ENCODE assay signal across 7 mouse cellular contexts in the genomic region with DNA sequence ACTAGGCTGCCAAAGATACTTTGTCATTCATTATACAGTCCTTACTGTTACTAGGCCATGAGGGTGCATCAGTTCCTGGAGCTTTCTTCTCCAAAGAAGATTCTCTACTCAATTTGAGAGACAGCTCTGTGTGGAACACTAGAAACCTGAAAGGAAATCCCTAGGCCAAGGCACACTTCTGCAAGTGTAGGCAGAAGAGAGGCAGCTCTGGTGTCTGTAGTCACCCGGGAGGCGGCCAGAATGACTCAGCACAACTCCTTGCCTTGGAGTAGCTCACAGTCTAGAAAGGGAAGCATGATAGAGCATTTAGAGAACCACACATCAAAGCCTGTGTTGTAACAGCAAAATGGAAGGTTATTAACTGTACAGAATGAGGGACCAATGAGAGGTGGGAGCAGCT.
A peak's percentile ranks its signal among the peaks of the same experiment; 100 is the strongest.
DNase-seq lines count a peak whose midpoint lies in the region; TF ChIP-seq lines count a peak whose summit lies in the region.

No protein-coding gene starts in this region.

- DNase-seq in thymus, postnatal 14 days, result peak; percentile 14
- no peak for DNase-seq in thymus, postnatal 10 days (ENCODE audit: low spot score in 2 of 2)
- DNase-seq in brain, embryonic 14.5 days (ENCODE audit: low read depth), result peak; percentile 50
- DNase-seq in kidney, postnatal 25 days, result peak; percentile 64 to 74
- peak; percentile 82 for DNase-seq in lung, postnatal 36 days
- DNase-seq in ovary, postnatal 10 days (ENCODE audit: low spot score), result no peak
- no peak for DNase-seq in cerebellum, postnatal 36 days

- no peak for TF ChIP-seq POLR2A in brain, embryonic 14.5 days (IDR thresholded peaks at IDR 0.05; ENCODE audit: borderline replicate concordance, extremely low read depth, insufficient read depth, insufficient read length, poor library complexity, severe bottlenecking)

- TF ChIP-seq CTCF in brain, embryonic 14.5 days (IDR thresholded peaks at IDR 0.05; ENCODE audit: borderline replicate concordance, extremely low read depth, insufficient read depth, insufficient read length), result no peak

Comparison
In these comparisons a context has a peak if more than half of its experiments do, and no peak if none do; other contexts are left out.
1. DNase-seq: peak in thymus, postnatal 14 days (single experiment), brain, embryonic 14.5 days (single experiment), kidney, postnatal 25 days (2 of 2) and lung, postnatal 36 days (single experiment); none in thymus, postnatal 10 days (0 of 2), ovary, postnatal 10 days (single experiment) and cerebellum, postnatal 36 days (0 of 2).